Mouse (Mus musculus) spleen, adult 12 weeks (tissue): ENCODE results near the gene Wnt7b.

ENCODE experiments used
- DNase-seq: peaks from one replicate; pipeline ENCODE4 v3.0.0; 2022; ENCODE audit warnings: low spot score

Wnt7b gene

GRCm38 (mm10) chr15:85569995-85570734 lies 12.1 kb downstream of the Wnt7b start:
- DNase-seq, result no peak

GRCm38 (mm10) chr15:85569167-85569797 lies 13.0 kb downstream of the Wnt7b start:
- no peak for DNase-seq

DNA sequence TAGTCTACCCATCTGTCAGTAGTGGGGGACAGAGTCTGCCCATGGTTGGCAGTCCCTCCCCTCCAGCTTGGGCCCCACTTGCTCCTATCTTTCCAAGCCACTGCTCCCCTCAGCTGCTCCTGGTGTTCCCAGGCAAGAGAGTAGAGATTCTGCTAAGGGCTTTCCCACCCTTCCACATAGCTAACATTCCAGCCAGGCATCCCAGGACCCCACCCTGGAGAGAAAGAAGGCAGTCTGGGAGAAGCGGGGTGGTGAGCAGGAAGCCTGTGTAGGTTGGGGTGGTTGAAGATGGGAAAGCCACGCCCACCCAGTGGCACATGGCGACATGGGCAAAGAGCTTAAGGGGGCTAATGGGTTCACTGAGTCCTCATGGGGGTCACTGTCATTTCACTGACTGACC lies 13.9 kb downstream of the Wnt7b start:
- DNase-seq, result no peak

DNA sequence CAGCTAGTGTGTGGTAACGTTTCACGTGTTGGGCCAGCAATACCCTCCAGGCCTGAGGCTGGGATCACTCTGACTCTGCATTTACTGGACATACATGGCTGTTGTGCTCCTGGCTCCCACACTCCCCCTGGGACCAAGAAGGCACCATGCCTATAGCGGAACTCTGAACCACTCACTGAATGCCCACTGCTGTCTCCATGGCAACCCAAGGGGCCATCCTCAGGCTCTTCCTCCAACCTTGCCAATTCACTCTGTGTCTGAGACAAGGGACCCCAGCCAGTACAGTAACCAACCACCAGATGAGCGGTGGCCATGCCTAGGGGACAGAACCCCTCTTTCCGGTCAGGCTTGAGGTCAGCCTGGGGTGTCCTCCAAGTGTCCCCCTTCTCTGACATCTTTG lies 17.3 kb downstream of the Wnt7b start:
- DNase-seq, result no peak

DNA sequence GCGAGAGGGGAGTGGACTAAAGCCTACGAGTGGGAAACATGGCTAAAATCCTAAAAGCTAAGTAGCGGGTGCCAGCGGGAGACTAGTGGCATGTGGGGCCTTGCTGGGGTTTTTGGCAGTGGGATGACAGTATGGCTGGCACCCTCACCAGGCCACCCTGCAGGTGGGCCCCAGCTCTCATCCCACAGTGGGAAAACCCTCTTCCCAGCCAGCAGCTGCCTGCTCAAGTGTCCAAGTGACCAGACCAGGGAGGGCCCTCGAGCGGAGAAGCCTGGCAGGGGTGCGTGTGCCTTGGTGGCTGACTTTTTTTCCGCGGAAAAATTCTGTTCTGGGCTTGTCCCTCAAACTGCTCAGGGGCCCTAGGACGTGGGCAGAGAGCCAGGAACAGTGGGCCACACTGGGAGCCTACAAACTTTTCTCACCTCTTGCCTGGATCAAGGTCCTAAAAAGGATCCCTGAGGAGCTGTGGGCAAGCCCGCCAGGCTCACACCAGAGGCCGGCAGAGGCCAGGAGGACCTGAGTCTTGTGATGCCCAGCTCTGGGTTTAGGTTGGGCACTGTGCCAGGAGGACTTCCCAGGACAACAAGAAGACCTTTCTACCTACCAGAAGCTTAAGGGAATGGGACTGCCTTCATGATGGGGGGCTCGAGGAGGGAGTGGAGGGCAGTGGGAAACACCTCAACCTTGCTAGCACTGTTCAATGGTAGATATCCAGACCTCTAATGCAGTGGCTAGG lies 18.1 kb downstream of the Wnt7b start:
- DNase-seq, result no peak

GRCm38 (mm10) chr15:85561953-85562352 lies 20.3 kb downstream of the Wnt7b start:
- no peak for DNase-seq

DNA sequence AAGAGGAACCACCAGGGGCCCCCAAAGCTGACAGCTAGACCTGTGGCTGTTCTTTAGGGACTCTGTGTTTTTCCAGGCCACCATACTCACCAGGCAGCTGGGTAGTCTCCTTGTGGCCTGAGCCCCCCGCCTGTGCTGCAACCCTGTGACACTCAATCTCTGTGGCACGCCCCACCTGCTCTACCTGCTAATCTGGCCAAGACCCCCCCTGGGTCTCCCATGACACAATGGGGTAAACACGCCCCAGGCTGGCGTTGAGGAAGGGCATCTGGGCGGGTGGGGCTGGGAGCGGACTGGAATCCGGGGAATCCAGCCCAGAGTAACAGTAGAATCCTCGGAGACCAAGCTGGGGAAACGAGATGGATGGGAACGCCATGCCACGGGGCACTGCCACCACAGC lies 21.4 kb downstream of the Wnt7b start:
- no peak for DNase-seq

DNA sequence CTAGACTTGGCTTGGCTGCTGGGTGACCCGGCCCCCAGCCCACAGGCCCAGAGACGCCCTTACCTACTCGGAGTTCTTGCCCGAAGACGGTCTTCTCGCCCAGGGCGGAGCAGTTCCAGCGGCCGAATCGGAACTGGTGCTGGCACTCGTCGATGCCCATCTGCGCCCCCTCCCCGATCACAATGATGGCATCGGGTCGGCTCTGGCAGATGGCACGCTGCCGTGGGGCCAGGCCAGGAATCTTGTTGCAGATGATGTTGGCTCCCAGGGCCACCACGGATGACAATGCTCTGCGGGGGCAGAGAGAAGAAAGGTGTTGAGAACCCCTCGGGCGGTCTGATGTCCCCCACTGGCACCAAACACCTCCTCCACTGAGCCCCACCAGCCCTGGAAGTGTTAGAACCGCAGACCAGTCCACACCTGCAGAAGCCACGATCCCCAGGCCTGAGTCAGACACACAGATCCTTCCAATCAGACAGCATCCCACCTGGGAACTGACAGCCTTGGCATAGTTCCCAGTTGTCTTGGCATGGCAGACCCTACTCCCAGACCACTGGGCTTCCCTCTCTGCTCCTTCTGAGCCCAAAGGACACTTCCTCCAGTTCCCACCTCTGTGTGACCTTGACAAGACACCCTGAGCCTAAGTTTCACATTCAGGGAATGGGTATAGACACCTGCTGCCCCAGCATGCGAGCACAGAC lies 23.3 kb downstream of the Wnt7b start:
- DNase-seq, result no peak

DNA sequence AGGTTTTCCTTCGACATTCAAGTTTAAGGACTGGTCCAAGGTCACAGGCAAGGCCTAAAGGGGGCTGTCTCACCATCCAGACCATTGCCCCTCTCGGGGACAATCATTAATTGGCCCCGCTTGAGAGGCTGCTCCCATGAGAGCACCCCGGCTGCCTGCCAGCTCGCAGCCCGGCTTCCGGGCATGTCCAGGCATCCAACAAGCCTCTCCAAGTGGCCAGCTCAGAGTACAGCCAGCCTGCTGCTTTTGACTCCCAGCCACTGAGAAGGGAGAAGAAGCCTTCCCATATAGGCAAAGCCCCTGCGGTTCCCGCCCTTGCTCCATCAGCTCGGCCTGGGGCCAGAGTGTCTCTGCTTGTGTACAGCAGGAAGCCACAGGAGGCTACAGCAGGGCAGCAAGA lies 26.5 kb downstream of the Wnt7b start:
- DNase-seq, result no peak

- DNase-seq, result no peak
Measured at GRCm38 (mm10) chr15:85553421-85553820, 28.9 kb downstream of the Wnt7b start.

- no peak for DNase-seq
Measured at GRCm38 (mm10) chr15:85546500-85546899, 35.8 kb downstream of the Wnt7b start.

- no peak for DNase-seq
Measured at GRCm38 (mm10) chr15:85545369-85545768, 36.9 kb downstream of the Wnt7b start.

DNA sequence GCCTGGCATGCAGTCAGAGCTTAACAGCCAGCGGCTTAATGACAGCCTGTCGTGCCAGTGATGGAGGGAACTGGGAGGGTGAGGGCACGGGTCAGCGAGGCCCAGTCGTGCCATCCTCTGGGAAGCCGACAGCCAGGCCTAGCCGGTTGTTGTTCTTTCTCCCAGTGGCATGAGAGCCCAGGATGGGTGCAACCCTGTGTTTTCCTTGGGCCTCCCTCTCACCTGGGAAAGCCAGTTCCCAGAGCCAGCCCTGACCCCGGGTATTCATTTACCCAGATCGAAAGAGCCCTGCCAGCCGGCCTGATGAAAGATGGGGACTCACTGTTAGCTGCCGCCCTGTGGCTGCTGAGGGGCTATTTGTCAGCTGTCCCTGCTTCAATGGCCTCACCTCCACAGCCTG lies 44.1 kb downstream of the Wnt7b start:
- DNase-seq, result no peak

DNA sequence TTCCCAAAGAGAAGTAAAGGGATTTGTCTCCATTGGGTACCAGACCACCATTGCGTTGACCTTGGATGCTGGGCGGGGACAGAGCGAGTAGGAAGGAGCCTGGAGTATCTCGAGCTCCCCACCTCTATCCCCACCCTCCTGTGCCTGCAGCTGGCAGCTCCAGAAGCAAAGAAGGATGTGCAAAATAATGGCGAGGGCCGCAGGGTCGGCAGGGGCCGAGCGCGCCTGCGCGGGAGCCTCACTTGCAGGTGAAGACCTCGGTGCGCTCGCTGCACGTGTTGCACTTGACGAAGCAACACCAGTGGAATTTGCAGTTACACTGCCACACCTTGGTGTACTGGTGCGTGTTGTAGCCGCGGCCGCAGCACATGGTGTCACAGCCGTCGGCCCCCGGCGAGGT lies 45.1 kb downstream of the Wnt7b start:
- DNase-seq, result no peak

DNA sequence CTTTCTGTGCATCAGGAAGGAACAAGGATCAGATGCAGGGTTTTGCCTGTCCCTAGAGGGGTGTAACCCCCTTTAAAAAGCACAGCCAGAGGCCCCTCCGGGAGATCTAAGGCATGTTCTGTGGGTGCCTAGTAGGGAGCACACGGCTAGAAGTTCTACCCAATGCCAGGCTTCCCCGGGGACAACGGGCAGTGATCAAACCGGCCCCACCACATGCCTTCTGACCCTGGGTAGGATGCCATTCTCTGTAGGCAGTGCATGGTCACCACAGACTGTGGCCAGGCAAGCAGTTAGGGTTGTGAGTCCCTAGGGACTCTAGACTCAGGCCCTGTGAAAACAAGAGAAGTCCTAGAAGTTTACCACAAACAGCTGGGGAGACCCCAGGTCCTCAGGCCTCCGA lies 47.6 kb downstream of the Wnt7b start:
- DNase-seq, result no peak

GRCm38 (mm10) chr15:85534215-85534614 lies 48.1 kb downstream of the Wnt7b start:
- no peak for DNase-seq

- no peak for DNase-seq
Measured at GRCm38 (mm10) chr15:85532063-85532462, 50.2 kb downstream of the Wnt7b start.

DNA sequence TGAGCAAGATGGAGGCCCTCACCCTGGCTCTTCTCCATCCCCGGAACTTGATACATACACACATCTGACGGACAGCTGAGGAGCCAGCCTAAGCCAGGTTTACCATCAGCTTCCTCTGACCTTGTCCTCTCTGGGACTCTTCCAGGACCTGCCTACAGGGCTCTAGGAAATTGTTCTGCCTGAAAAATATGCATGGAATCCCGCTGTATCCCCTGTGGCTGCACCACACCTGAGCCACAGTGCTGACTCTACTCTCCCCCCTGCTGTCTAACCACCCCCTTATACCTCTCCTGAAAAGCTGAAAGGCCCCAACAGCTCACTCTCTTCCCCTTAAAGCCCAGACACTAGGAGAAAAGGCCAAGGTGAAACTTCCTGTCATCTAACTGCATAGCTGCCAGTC lies 52.4 kb downstream of the Wnt7b start:
- no peak for DNase-seq

- DNase-seq, result no peak
Measured at GRCm38 (mm10) chr15:85524404-85524950, 57.8 kb downstream of the Wnt7b start.

DNA sequence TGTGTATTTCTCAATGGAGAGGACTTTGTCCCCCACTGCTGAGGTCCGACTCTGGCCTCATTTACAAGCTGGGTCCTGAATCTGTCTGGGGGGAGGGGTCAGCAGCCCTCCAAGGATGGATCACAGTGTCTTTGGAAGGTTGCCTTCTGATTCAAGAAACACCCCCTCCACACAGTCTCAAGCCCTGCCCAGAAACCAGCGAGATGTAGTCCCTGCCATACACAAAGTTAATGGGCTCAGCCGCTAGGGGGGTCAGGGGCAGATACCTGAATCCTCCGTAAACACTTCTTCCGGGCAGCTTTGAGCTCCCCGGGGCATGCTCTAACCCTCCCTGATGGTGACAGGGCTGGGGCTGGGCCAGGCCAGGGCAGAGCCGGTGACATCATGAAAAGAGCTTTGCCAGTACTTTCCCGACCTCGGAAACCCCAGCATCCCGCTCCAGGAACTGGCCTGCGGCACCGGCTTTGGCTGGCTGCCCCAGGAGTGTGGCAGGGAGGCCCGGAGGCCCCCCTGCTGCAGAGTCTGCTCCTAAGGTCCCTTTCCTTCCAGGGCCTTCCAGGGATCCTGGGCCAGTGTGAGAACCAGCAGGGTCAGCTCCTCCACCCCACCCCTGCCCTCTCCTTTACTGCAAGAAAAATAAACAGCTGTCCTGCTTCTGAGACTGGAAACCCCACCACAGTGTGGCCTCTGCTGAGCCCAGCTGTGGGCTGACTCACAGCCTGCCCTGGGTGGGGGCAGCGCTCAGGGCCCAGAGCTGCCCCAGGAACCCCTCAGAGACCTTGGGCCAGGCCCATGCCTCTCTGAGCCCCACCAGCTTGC lies 58.9 kb downstream of the Wnt7b start:
- DNase-seq, result no peak

GRCm38 (mm10) chr15:85519438-85519837 lies 62.8 kb downstream of the Wnt7b start:
- DNase-seq, result no peak
